Mouse (Mus musculus) midbrain, postnatal 0 days (tissue): ENCODE results near the gene Ptpn22. TPM values are rescaled to one million over a fixed set of nuclear protein-coding genes. Genes with fewer than 3 reads are reported as not detected.
"Not testable (repeated sequence)": the region's sequence is repeated elsewhere in the genome, so short reads cannot be mapped to it uniquely, and the experiment has no call there.

ENCODE experiments used
- ATAC-seq: fragments of 200-750 bp; cut with Nextera tagmentation; 2 replicates; pipeline ENCODE4 v1.8.0; 2017; ENCODE audit warnings: moderate number of reproducible peaks, mild to moderate bottlenecking, moderate TSS enrichment, moderate library complexity; ENCODE audit not compliant: low FRiP score
- DNase-seq: peaks from one replicate; pipeline ENCODE4 v3.0.0-alpha.2; 2015; ENCODE audit warnings: low spot score
- H3K27ac ChIP-seq: fragments of 300-500 bp; sonication (generic); 2 replicates; pipeline ENCODE4 v1.5.1; 2014; ENCODE audit warnings: low read depth, mild to moderate bottlenecking, low read length, mixed read lengths
- H3K27me3 ChIP-seq: fragments of 300-500 bp; sonication (generic); 2 replicates; pipeline ENCODE4 v1.6.1; 2014; ENCODE audit warnings: low read length, control low read depth, mixed read lengths; ENCODE audit not compliant: insufficient read depth
- H3K36me3 ChIP-seq: fragments of 300-500 bp; sonication (generic); 2 replicates; pipeline ENCODE4 v1.6.1; 2014; ENCODE audit warnings: low read length, control low read depth, mixed read lengths; ENCODE audit not compliant: insufficient read depth
- H3K4me1 ChIP-seq: fragments of 300-500 bp; sonication (generic); 2 replicates; pipeline ENCODE4 v1.6.1; 2014; ENCODE audit warnings: mild to moderate bottlenecking, control low read depth, antibody characterized with exemption, low read length, mixed read lengths; ENCODE audit not compliant: insufficient read depth
- H3K4me2 ChIP-seq: fragments of 300-500 bp; sonication (generic); 2 replicates; pipeline ENCODE4 v1.6.1; 2014; ENCODE audit warnings: low read depth, mild to moderate bottlenecking, low read length, mixed read lengths; ENCODE audit not compliant: poor library complexity, severe bottlenecking
- H3K4me3 ChIP-seq: fragments of 300-500 bp; sonication (generic); 2 replicates; pipeline ENCODE4 v1.5.1; 2014; ENCODE audit warnings: low read depth, mild to moderate bottlenecking, low read length, moderate library complexity
- H3K9ac ChIP-seq: fragments of 300-500 bp; sonication (generic); replicated peaks from 2 replicates; pipeline ENCODE4 v1.6.1; 2014; ENCODE audit warnings: mild to moderate bottlenecking, low read length, moderate library complexity, mixed read lengths; ENCODE audit not compliant: poor library complexity, severe bottlenecking
- H3K9me3 ChIP-seq: fragments of 300-500 bp; sonication (generic); 2 replicates; pipeline ENCODE4 v1.6.1; 2016; ENCODE audit warnings: low read length, control low read depth
- CTCF ChIP-seq: IDR thresholded peaks from 2 replicates; pipeline ENCODE4 v1.5.1; 2016; ENCODE audit warnings: antibody characterized with exemption, mild to moderate bottlenecking
- WGBS: fragments of 180-500 bp; shearing (Covaris S2); extraction: QIAGEN DNeasy Blood & Tissue Kit; methylation state at CpG from one replicate; pipeline ENCODE4 v1.1.7; 2014; 5-methylcytosine and 5-hydroxymethylcytosine counted together
- polyA plus RNA-seq: library from polyadenylated mRNA; unstranded; fragments of >200 nt; fragmentation: Nextera tagmentation; extraction: Ambion mirVana; gene quantifications from 2 replicates; pipeline ENCODE4 v1.2.1, GENCODE M21; 2015
- total RNA-seq: library from RNA; depleted of rRNA; stranded (reverse); fragments of >200 nt; gene quantifications from 2 replicates; pipeline ENCODE4 v1.2.3, GENCODE M21; 2014

Gene Ptpn22
- total and polyA plus RNA-seq, 2 experiments from 2014 or later: 0.43 TPM; not detected in 1

DNA sequence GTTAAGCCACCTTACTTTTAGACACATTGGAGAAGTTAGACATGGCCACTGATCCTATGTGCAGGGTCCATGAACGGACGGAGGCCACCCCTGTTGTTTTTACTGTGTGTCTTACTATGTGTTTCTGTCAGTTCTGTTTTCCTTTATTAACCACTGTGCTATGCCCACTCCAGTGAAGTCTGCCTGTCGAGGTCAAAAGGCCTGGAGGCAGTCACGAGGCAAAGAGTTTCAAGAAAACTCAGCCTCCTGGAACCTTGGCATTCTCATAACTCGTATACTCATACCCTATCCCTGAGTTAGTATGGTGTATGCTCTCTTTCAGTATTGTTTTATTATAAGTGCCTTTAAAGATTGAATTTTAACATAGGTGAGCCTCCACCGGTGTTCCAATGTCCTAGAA, 19.9 kb upstream of the Ptpn22 start:
- no peaks in the 10 kb centered on the region for H3K4me1 ChIP-seq
- no peak for ATAC-seq
- H3K36me3 ChIP-seq: no peaks in the 10 kb centered on the region
- no peak for TF ChIP-seq CTCF
- H3K4me2 ChIP-seq: no peak overlapping the region
- 92% methylated on average over 6 of the region's 6 CpGs for WGBS
- H3K9ac ChIP-seq: no peak overlapping the region
- no peak for DNase-seq
- no peak overlapping the region for H3K4me3 ChIP-seq
- no peaks in the 10 kb centered on the region for H3K9me3 ChIP-seq
- no peaks in the 10 kb centered on the region for H3K27me3 ChIP-seq
- no peak overlapping the region for H3K27ac ChIP-seq

DNA sequence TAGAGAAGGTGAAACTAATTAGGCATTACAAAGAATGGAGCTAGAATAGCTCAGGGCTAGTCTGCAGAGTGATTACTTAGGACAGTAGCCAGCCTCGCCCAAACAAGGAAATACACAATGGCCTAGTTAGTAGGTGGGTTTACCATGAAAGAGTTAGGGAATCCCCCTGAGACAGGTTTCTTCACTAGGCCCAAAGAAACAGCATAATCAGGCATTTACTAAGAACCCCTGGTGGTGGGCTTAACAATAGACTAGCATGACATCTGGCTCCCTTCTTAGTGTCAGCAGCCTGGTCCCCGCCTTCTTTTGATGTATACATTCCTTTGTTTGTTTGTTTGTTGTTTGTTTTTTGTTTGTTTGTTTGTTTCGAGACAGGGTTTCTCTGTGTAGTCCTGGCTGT, 19.4 kb upstream of the Ptpn22 start:
- not testable (repeated sequence) for H3K36me3 ChIP-seq
- 83% methylated on average over 3 of the region's 3 CpGs for WGBS

DNA sequence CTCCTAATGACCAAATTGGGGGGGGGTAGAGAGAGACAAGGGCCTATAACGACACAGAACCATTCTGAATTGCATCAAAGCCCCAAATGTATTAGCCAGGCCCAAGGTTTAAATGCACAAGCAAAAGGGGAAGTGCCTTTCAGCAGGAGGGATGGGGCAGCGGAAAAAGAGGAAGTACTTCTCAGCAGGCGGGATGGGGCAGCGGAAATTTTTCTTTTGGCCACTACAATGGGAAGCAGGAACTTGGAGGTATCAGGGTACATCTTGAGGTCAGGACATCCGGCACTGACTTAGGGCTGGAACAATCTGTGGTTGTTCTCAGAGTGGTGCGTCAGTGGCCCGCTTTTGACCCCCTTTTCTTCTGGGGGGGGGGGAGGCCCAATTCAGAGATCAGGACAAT, 18.6 kb upstream of the Ptpn22 start:
- not testable (repeated sequence) for H3K4me3 ChIP-seq, H3K4me1 ChIP-seq, H3K4me2 ChIP-seq, H3K9ac ChIP-seq, H3K27ac ChIP-seq, ATAC-seq, H3K36me3 ChIP-seq, DNase-seq, H3K9me3 ChIP-seq, H3K27me3 ChIP-seq
- 94% methylated on average over 7 of the region's 7 CpGs for WGBS

More for the DNA sequence above, 19.4 kb upstream of the Ptpn22 start:
- H3K9ac ChIP-seq, H3K4me1 ChIP-seq, H3K9me3 ChIP-seq, H3K4me2 ChIP-seq, H3K27me3 ChIP-seq, H3K27ac ChIP-seq, DNase-seq, ATAC-seq, H3K4me3 ChIP-seq: not testable (repeated sequence)

DNA sequence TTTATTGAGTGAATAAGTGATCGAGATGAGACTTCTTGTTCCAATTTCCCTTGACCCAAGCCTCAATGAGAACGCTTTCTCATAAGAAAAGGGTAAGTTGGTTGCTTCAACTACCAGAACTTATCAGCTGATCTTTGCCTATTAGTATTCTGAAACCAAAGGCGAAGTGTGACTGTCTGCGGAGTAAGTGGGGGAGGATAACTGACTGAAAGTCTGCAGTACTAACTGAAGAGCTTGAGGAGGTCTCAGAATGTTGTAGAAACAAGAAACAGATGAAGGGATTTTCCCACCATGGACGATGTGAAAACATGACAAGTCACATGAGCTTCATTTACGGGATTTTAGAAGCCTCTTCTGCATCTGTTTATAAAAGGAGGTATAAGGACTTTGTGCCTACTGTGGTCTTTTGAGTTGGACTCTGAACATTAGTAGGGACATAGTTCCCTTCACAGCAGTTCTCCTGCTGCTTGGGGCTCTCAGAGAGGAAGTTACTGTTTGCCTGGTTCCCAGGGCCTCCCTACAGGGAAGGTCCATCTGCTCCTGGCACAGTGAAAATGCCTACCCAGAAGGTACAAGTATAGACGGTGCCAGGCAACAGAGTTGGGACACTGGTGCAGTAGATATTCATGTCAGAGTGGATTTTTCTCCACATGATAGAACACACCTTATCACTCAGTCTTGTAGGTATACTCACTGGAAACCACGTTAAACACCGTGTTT, 8.8 kb upstream of the Ptpn22 start:
- no peak overlapping the region for H3K4me2 ChIP-seq
- no peak overlapping the region for H3K27ac ChIP-seq
- H3K9ac ChIP-seq: no peak overlapping the region
- H3K4me1 ChIP-seq: no peaks in the 10 kb centered on the region
- H3K36me3 ChIP-seq: no peaks in the 10 kb centered on the region
- 80% methylated on average over 9 of the region's 9 CpGs for WGBS
- no peak overlapping the region for H3K4me3 ChIP-seq
- DNase-seq: no peak
- TF ChIP-seq CTCF: no peak
- no peaks in the 10 kb centered on the region for H3K9me3 ChIP-seq
- ATAC-seq: no peak
- H3K27me3 ChIP-seq: no peaks in the 10 kb centered on the region

DNA sequence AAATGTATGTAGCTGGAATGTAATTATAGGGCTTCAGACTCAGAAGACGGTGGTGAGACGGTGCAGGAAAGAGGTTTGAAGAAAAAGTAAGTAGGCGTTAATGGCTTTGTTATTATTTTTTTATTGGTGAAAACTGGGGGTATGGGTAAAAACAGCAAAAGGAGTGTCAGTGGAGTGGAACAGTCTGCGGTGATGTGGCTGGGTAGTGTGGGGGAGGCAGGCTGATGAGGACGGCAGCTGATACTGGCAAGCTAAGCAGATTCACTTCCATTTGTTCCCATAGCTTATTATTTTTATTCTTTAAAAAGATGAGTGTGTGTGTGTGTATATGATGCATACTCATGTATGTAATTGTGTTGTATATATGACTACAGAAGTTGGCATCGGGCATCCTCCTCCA, 8.1 kb upstream of the Ptpn22 start:
- no peaks in the 10 kb centered on the region for H3K36me3 ChIP-seq
- ATAC-seq: no peak
- no peak overlapping the region for H3K9ac ChIP-seq
- no peaks in the 10 kb centered on the region for H3K9me3 ChIP-seq
- H3K27ac ChIP-seq: no peak overlapping the region
- H3K4me3 ChIP-seq: no peak overlapping the region
- no peak overlapping the region for H3K4me2 ChIP-seq
- DNase-seq: no peak
- TF ChIP-seq CTCF: no peak
- H3K4me1 ChIP-seq: no peaks in the 10 kb centered on the region
- H3K27me3 ChIP-seq: no peaks in the 10 kb centered on the region
- WGBS: 90% methylated on average over 6 of the region's 6 CpGs

DNA sequence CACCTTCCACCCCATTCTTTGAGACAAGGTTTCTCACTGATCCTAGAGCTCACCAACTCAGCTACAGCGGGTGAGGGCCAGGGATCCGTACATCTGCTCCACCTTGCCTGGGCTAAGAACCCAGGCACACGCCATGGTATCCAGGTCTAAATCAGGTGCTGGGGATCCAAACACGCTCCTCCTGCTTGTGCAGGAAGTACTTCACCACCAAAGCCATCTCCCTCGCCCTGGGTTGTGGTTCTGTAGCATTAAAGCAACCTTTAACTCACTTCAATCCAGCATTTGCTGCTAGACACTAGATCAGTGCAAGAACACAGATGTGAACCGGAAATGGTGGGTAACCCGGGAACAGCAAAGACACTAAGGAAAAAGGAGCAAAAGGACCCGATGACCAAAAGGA, 7.7 kb upstream of the Ptpn22 start:
- WGBS: 91% methylated on average over 8 of the region's 8 CpGs
- Histone ChIP-seq H3K4me1 (no peaks in the 10 kb centered on the region), H3K4me3 (no peak overlapping the region), H3K4me2 (no peak overlapping the region), H3K9me3 (no peaks in the 10 kb centered on the region), H3K27me3 (no peaks in the 10 kb centered on the region), H3K9ac (no peak overlapping the region), H3K36me3 (no peaks in the 10 kb centered on the region), H3K27ac (no peak overlapping the region)
- no peak for ATAC-seq
- no peak for DNase-seq
- no peak for TF ChIP-seq CTCF
